Mouse (Mus musculus) stomach, postnatal 0 days (tissue): ENCODE data around the gene Fuom. TPM values are rescaled to one million over a fixed set of nuclear protein-coding genes. Genes with fewer than 3 reads are reported as not detected.
A peak's percentile ranks its signal among the peaks of the same experiment; 100 is the strongest.

Experiments used
- ATAC-seq: fragments of 200-750 bp; cut with Nextera tagmentation; 2 replicates; pipeline ENCODE4 v1.8.0; 2017; ENCODE audit not compliant: low FRiP score, low TSS enrichment
- DNase-seq: peaks from one replicate; pipeline ENCODE4 v3.0.0-alpha.2; 2016; ENCODE audit warnings: low spot score
- H3K27ac ChIP-seq: fragments of 300-500 bp; sonication (generic); replicated peaks from 2 replicates; pipeline ENCODE4 v1.5.1; 2014; ENCODE audit warnings: mild to moderate bottlenecking, control low read depth
- H3K27me3 ChIP-seq: fragments of 300-500 bp; sonication (generic); 2 replicates; pipeline ENCODE4 v1.6.1; 2014; ENCODE audit warnings: low read length; ENCODE audit not compliant: control insufficient read depth, insufficient read depth
- H3K36me3 ChIP-seq: fragments of 300-500 bp; sonication (generic); 2 replicates; pipeline ENCODE4 v1.6.1; 2014; ENCODE audit warnings: low read length, mixed read lengths; ENCODE audit not compliant: control insufficient read depth, insufficient read depth
- H3K4me1 ChIP-seq: fragments of 300-500 bp; sonication (generic); replicated peaks from 2 replicates; pipeline ENCODE4 v1.6.1; 2014; ENCODE audit warnings: antibody characterized with exemption; ENCODE audit not compliant: control insufficient read depth, insufficient read depth
- H3K4me2 ChIP-seq: fragments of 300-500 bp; sonication (generic); replicated peaks from 2 replicates; pipeline ENCODE4 v1.6.1; 2014; ENCODE audit warnings: low read depth, mild to moderate bottlenecking, control low read depth, moderate library complexity
- H3K4me3 ChIP-seq: fragments of 300-500 bp; sonication (generic); 2 replicates; pipeline ENCODE4 v1.5.1; 2014; ENCODE audit warnings: low read depth, low read length, control low read depth
- H3K9ac ChIP-seq: fragments of 300-500 bp; sonication (generic); 2 replicates; pipeline ENCODE4 v1.6.1; 2014; ENCODE audit warnings: mild to moderate bottlenecking, low read length, control low read depth, mixed read lengths
- H3K9me3 ChIP-seq: fragments of 300-500 bp; sonication (generic); 2 replicates; pipeline ENCODE4 v1.6.1; 2016; ENCODE audit warnings: low read length; ENCODE audit not compliant: control insufficient read depth
- CTCF ChIP-seq: IDR thresholded peaks from 2 replicates; pipeline ENCODE4 v1.5.1; 2016; ENCODE audit warnings: antibody characterized with exemption, low read depth, mild to moderate bottlenecking, moderate library complexity
- EP300 ChIP-seq: optimal IDR thresholded peaks from 2 replicates; pipeline ENCODE3; 2016; ENCODE audit warnings: antibody characterized with exemption
- WGBS: fragments of 180-500 bp; shearing (Covaris S2); extraction: QIAGEN DNeasy Blood & Tissue Kit; methylation state at CpG from one replicate; pipeline ENCODE4 v1.1.7; 2014; 5-methylcytosine and 5-hydroxymethylcytosine counted together
- polyA plus RNA-seq: library from polyadenylated mRNA; unstranded; fragments of >200 nt; fragmentation: Nextera tagmentation; extraction: Ambion mirVana; gene quantifications from 2 replicates; pipeline ENCODE4 v1.2.1, GENCODE M21; 2015

Gene Fuom
- polyA plus RNA-seq, 1 experiment from 2014 or later: 44.5 TPM

GRCm38 (mm10) chr7:140082242-140082678 is 20.0 kb downstream of the Fuom start, which contains the start of gene Caly:
Gene Caly (minus strand): TSS chr7:140082548.
- Histone ChIP-seq H3K9ac (no peak within 1 kb of the TSS), H3K4me3 (no peak within 1 kb of the TSS), H3K9me3 (no peaks in the 10 kb centered on the region), H3K4me2 (no peak within 1 kb of the TSS), H3K36me3 (no peaks in the 10 kb centered on the region), H3K27ac (no peak within 1 kb of the TSS), H3K4me1 (no peaks in the 10 kb centered on the region), H3K27me3 (peaks cover 3% of the 10 kb centered on the region; the same call in 1 of the 2 replicates)
- peak; percentile 61 for DNase-seq
- peak; percentile 62; the same call in 1 of the 2 replicates for ATAC-seq
- TF ChIP-seq EP300 (no peak), CTCF (peak; percentile 68)
- 8% methylated on average over 18 of the region's 18 CpGs for WGBS

DNA sequence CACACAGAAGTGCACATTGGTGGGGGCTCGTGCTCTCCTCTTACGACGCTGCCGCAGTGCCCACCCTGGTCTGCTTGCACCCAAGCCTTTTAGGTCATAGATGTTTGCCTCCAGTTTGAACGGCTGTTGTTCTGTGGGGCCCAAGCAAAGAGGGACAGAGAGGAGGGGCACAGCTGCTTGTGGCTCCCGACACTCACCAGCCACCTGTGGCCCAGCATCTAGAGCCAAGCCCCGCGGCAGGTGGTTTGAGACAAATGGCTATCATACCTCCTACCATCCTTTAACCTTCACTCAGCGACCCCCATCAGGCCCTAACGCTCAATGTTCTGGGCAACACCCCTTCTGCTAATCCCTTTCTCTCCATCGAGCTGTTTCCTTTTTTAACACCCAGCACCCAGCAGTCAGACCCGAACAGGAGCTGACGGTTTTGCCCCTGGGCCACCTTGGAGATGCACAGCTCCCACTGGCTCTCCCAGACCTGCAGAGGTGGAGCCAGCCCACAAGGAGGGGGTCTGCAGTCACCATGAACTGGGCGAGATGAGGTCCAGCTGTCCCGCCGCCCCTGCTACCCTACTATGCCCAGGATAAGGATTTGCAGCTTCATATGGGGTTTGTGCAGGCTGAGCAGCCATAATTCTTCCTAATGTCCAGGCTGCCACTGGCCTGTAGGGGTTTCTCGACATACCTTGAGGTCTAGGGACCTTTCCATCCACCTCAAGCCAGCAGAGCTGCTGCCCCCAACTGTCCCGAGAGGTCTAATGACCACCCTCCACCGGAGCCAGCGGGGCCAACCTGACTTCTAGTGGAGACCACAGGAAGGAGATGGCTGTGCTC is 20.6 kb downstream of the Fuom start:
- no peak for TF ChIP-seq CTCF
- no peak for TF ChIP-seq EP300
- Histone ChIP-seq H3K27me3 (peaks cover 3% of the 10 kb centered on the region; the same call in 1 of the 2 replicates), H3K4me3 (no peak overlapping the region), H3K9me3 (no peaks in the 10 kb centered on the region), H3K27ac (no peak overlapping the region), H3K9ac (no peak overlapping the region), H3K4me1 (no peaks in the 10 kb centered on the region), H3K4me2 (no peak overlapping the region), H3K36me3 (no peaks in the 10 kb centered on the region)
- 19% methylated on average over 20 of the region's 20 CpGs for WGBS
- ATAC-seq (0 out of 2 replicates have a peak, but pooled peaks have one; percentile 3), DNase-seq (no peak)

DNA sequence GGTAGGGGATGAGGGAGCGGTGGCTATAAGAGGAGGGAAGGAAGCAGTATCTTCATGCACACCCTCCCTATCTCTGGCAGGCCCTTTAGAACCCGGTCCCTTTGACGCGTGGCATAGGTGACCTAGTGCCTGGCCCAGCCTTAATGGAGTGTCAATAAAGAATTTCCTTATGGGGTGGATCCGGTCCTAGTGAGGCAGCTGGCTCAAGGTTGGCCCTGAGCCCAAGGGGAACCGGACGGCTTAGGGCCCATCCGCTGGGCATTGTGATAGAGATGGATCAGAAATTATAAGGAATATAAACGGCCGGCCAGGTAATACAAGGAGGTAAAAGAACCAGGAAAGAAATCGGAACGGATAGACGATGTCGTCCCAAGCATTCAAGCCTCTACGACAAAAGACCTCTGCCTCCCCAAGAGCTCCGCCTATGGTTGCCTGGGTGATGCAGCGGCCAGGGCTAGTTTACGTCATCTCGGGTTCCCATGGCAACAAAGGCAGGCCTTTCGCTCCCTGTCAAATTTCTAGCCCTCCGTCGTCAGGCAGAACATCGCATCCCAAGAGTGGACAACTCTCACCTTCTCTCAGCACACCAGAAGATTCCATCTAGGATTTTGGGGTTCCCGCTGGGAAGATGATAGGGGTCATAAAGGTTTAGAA is 21.6 kb downstream of the Fuom start:
- Histone ChIP-seq H3K4me2 (peak overlapping the region; percentile 15; the same call in 1 of the 2 replicates), H3K9me3 (no peaks in the 10 kb centered on the region), H3K27me3 (peaks cover 3% of the 10 kb centered on the region; the same call in 1 of the 2 replicates), H3K4me1 (no peaks in the 10 kb centered on the region), H3K4me3 (no peak overlapping the region), H3K27ac (no peak overlapping the region), H3K36me3 (no peaks in the 10 kb centered on the region), H3K9ac (no peak overlapping the region)
- TF ChIP-seq EP300 (no peak), CTCF (no peak)
- DNase-seq (peak; percentile 64), ATAC-seq (peak; percentile 47)
- 4% methylated on average over 24 of the region's 24 CpGs for WGBS

- TF ChIP-seq EP300 (no peak), CTCF (peak; percentile 90)
- H3K4me1 ChIP-seq: no peaks in the 10 kb centered on the region
- no peaks in the 10 kb centered on the region for H3K9me3 ChIP-seq
- peaks cover 3% of the 10 kb centered on the region; the same call in 1 of the 2 replicates for H3K27me3 ChIP-seq
- no peak overlapping the region for H3K4me3 ChIP-seq
- ATAC-seq (no peak), DNase-seq (peak; percentile 82)
- H3K4me2 ChIP-seq: no peak overlapping the region
- H3K36me3 ChIP-seq: no peaks in the 10 kb centered on the region
- no peak overlapping the region for H3K27ac ChIP-seq
- H3K9ac ChIP-seq: no peak overlapping the region
- 5% methylated on average over 5 of the region's 5 CpGs for WGBS
Observed at GRCm38 (mm10) chr7:140078711-140079110, 23.5 kb downstream of the Fuom start.

DNA sequence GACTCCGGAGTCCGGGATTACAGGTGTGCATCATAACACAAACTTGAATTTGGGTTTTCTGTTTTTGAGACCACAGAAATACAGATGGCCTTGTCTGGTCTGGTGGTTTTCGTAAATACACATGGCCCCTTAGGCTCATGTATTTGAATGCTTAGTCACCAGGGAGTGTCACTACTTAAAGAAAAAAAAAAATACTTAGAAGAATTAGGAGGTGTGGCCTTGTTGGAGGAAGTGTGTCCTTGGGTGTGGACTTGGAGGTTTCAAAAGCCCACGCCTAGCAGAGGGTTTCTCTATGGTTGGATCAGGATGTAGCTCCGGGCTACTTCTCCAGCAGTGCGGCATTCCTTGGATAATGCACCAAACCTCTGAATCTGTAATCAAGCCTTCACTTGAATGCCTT is 24.5 kb downstream of the Fuom start:
- no peak overlapping the region for H3K4me3 ChIP-seq
- no peaks in the 10 kb centered on the region for H3K4me1 ChIP-seq
- no peaks in the 10 kb centered on the region for H3K9me3 ChIP-seq
- TF ChIP-seq EP300: no peak
- ATAC-seq (peak; percentile 67), DNase-seq (no peak)
- no peak overlapping the region for H3K9ac ChIP-seq
- 57% methylated on average over 6 of the region's 6 CpGs for WGBS
- H3K4me2 ChIP-seq: no peak overlapping the region
- peaks cover 3% of the 10 kb centered on the region; the same call in 1 of the 2 replicates for H3K27me3 ChIP-seq
- no peak overlapping the region for H3K27ac ChIP-seq
- no peaks in the 10 kb centered on the region for H3K36me3 ChIP-seq
